Mouse (Mus musculus): Measurements from ENCODE around the gene Prox1.
A peak's percentile ranks its signal among the peaks of the same experiment; 100 is the strongest.

The Prox1 gene

DNA sequence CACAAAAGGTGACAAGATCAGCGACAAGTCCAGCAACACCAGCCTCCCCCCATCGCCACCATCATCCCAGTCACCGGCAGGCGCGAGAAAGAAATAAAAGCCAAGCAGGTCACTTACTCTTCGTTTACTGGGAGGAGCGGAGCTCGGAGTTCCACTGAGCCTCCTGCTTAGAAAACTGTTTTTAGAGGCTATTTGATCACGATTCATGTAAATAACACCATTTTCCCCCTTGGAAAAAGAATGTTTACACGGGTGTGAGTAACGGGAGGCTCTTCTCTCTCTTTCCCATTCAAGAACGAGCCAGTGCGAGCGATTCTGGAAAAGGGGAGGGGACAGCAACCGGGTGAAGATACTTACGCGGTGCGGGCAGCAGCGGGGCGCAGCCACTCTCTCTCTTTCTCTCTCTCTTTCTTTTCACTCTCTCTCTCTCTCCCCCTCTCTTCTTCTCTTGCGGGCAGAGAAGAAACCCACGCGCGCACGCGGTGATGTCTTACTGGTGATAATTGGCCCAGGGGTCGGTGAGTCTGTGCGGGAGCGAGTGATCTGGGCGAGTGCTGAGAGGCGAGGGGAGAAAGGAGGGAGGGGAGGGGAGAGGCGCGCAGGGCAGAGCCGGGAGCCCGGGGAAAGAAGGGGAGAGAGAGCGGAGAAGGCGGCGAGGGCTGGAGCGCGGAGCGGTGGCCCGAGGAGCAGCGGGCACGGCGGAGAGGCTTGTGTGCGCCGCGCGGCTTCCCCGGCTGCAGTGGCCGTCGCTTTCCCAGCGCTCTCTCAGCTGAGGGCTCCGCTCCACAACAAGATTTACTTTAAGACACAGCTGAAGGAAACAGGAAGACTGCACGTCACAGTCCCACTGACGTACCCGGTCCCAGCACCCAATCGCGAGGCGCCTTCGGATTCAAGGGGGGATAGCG lies at the start of gene Prox1:
Gene Prox1, minus strand, starts transcription at position 804 of the 908 bp plus-strand sequence.
- DNase-seq (ENCODE audit: low read depth, low spot score): peak; percentile 95

DNA sequence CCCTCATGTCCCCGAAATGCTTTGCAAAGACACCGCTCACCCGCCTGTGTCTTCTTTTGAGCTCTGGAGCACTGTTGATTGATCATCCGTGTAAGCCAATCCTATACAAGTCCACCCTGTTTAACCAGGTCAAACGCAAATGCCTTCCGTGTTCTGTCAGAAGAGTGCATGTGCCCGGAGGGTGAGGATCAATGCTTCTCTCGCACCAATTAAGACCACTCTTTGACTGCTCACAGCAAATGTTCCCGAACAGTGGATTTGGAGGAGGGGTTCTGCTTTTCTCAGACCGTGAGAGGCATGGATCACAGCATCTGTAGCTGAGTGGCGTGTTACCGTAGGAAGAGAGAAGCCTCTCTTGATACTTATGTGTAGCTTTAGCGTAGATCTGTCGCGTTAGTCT lies 46.1 kb upstream of the Prox1 start:
- no peak for DNase-seq (ENCODE audit: low read depth, low spot score)

DNA sequence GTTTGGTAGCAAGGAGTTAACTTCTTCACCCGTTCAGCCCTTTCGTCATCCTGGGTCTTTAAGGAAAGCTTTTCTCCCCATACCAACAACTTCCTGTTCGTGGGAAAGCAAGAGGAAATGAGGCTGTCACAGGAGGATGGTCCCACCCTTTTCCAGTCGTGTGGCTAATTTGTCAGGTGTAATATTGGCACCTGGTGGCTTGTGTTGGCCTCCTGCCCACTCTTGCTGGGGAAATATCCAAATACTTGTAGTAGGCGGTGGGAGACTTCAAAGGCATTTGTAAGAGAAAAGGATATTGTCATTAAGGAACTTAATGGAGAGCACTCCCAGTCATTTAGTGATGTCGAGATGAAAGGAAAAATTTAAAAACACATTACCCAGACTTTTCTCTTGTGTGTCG lies 44.1 kb upstream of the Prox1 start:
- DNase-seq (ENCODE audit: low read depth, low spot score): no peak

DNA sequence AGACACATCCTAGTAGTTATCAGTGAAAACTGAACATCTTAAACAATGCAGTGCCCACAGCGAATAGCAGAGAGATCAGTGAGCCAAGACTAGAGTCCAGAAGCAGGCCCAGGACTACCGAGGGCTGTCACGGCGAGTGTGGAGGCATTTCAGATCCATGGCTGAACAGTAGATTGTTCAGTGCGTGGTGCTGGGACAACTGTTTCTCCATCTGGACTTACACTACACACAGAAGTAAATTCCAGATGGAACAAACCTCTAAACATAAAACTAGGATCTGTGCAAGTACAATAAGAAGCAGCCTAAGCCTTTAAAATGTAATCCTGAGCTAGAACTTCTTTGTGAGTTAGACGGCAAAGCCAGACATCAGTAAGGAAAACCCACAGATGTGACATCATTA lies 42.7 kb upstream of the Prox1 start:
- peak; percentile 75 for DNase-seq (ENCODE audit: low read depth, low spot score)

- DNase-seq (ENCODE audit: low read depth, low spot score): no peak
Observed at GRCm38 (mm10) chr1:190207246-190207645, 36.7 kb upstream of the Prox1 start.

- DNase-seq (ENCODE audit: low read depth, low spot score): no peak
Observed at GRCm38 (mm10) chr1:190205691-190206090, 35.2 kb upstream of the Prox1 start.

DNA sequence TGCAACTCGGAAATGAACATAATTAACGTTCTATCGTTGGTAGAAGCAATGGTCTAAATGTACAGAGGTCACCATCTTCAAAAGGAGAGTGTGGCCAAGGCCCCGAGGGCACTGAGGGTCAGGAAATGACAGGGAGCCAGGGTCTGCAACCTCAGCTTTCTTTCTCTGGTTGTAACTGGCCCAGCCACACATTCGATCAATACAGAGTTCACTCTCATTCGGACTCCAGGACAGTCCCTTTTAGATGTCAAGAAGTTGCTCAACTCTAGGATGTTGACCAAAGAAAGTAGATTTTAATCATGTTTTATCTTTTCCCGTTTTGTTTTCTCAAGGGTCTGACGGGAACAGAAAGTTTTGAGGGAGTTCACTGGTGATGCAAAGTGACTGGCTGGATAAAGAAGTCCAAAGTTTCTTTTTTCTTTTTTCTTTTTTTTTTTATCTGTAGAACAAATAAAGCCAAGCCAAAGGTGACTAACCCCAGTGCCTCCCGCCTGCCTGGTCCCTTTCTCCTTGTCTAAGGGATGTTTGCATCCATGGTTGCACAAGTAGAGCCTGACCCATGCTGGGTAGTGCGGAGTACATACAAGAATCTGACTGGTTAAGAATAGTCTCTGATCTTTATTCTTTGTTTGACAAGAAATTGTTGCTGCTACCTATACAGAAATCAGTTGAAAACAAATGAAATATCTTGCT lies 34.0 kb upstream of the Prox1 start:
- no peak for DNase-seq (ENCODE audit: low read depth, low spot score)

- DNase-seq (ENCODE audit: low read depth, low spot score): no peak
Observed at GRCm38 (mm10) chr1:190201696-190202095, 31.2 kb upstream of the Prox1 start.

DNA sequence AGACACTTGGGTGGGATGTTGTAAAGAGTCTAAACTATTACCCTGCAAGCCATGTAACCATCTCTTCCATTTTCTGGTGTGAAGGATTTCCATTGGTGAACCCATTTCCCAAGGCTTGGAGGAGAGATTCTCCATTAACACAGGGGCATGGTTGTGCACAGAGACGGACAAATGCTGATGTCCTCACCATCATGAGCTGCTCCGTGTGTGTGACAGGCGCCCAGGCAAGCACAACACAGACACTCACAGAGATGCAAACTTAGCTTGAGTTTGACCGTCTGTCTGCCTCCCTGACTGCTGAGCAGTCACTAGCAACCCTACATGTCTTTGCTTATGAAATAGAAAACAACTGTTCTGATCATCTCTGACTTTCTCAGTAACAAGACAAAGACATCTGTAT lies 30.5 kb upstream of the Prox1 start:
- no peak for DNase-seq (ENCODE audit: low read depth, low spot score)

DNA sequence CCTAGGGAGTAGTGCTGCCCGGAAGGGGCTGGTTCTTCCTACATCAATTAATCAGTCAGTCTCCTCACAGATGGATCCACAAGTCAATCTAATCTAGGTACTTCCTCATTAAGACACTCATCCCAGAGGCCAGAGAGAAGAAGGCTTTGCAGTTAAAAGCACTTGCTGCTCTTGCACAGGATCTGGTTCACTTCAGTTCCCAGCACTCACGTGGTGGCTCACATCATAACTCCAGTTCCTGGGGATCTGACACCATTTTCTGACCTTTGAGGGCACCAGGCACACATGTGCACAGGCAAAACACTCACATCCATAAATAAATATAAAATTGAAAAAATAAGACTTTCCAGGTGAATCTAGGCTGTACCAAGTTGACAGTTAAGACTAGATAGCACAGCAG lies 27.7 kb upstream of the Prox1 start:
- no peak for DNase-seq (ENCODE audit: low read depth, low spot score)

- DNase-seq (ENCODE audit: low read depth, low spot score): no peak
Observed at GRCm38 (mm10) chr1:190192011-190192410, 21.5 kb upstream of the Prox1 start.

DNA sequence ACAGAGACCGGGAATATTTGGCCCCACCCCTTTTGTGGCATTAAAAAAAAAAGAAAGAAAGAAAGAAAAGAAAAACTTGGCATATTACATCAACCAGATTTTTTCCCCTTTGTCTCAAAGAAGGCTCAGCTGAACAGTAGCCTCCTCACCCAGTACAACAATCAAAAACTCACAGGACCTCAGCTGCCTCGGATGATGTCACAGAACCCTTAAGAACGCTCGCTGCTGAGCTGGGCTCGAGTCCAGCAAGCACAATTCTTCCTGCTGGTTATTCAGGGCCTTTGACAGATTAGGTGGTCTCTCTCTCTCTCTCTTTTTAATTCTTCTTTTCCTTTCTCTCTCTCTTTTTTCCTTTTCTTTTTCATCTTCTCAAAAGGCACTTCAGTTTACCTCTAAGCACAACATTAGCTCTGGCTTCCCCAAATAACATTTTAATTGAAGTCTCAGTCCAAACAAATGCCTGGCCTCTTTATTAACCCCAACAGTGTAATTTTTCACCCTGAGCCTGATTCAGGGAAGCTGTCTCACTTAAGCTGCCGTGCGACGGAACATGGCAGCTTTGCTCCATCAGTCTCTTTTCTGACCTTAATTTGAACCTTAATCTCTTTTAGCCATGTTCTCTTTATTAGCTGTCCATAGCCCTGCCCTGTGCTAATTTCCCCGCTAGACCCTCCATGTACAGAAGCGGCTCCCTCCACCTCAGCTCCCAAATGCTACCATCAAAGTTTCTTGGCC lies 19.9 kb upstream of the Prox1 start:
- DNase-seq (ENCODE audit: low read depth, low spot score): peak; percentile 59

DNA sequence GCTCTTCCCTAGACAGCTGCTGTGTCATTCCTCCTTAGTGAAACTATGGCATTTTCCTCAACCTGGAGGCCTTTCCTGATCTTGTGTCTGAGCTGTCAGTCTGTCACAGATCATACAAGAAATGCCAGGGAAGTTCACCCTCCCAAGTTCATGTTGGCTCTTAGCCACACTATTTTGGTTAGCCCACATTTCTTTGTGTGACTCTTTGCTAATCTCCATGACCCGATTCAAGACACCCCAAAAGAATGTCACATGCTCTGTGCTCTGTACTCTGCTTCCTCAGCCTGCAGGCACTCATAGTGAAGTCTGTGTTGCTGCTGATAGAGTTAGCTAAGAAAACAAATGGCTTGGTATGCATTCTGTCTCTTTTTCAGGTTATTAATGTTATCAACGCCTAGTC lies 18.6 kb upstream of the Prox1 start:
- DNase-seq (ENCODE audit: low read depth, low spot score): no peak

DNA sequence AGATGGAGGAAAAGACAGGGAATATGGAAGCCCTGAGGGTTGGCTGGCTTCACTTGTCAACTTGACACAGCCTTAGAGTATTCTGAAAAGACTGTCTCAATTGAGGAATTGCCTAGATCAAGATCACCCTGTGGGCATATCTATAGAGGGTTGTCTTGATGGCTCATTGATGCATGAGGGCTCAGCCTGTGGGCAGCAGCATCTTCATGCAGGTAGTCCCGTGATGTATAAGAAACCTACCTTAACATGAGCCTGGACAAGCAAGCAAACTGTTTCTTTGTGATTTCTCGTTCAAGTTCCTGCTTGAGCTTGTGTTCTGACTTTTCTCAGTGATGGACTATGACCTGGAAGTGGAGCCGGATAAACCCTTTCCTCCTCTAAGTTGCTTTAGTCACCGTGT lies 15.8 kb upstream of the Prox1 start:
- DNase-seq (ENCODE audit: low read depth, low spot score): no peak

DNA sequence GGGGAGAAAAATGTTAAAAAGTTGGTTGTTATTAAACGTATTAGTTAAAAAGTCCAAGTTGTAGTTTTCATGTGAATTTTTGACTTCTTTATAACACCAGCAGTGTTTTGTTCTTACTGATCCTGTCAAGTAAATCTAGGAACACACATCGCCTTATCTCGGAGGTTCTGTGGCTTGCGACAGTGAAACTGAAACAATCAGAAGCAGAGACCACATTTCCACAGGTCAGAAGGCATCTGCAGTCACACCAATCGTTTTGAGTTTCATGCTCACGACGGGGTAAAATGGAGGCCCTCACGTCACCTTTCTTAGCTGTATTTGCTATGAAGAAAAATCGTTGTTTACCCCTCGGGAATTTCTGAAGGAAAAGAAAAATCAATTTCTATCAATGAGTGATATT lies 14.8 kb upstream of the Prox1 start:
- DNase-seq (ENCODE audit: low read depth, low spot score): no peak

GRCm38 (mm10) chr1:190183574-190183973 lies 13.1 kb upstream of the Prox1 start:
- no peak for DNase-seq (ENCODE audit: low read depth, low spot score)

GRCm38 (mm10) chr1:190181765-190182164 lies 11.3 kb upstream of the Prox1 start:
- no peak for DNase-seq (ENCODE audit: low read depth, low spot score)

DNA sequence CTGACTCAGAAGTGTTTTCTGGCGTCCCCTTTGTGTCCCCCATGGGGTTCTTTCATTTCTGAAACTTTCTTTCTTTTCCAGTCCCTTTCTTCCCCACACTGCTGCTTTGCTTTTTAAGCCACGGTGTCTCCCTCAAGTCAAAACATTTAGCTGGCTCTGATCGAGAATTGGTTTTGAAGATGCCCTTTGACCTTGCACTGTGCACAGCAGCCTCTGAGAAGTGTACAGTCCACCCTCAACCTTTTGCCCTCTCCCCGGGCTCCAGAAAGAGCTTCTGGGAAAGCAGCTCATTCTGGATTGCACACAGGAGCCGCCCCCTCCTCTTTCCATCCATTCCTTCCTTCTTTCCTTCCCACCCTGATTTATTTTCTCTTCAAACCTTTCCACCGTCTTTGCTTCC lies 10.3 kb upstream of the Prox1 start:
- no peak for DNase-seq (ENCODE audit: low read depth, low spot score)

GRCm38 (mm10) chr1:190176961-190177360 lies 6.4 kb upstream of the Prox1 start:
- DNase-seq (ENCODE audit: low read depth, low spot score): peak; percentile 53

GRCm38 (mm10) chr1:190174671-190175661 lies 4.5 kb upstream of the Prox1 start:
- DNase-seq (ENCODE audit: low read depth, low spot score): peak; percentile 67

GRCm38 (mm10) chr1:190174231-190174630 lies 3.7 kb upstream of the Prox1 start:
- DNase-seq (ENCODE audit: low read depth, low spot score): peak; percentile 90

All from brain, adult 2 months (tissue).